Mouse (Mus musculus) thymus, postnatal 10 days (tissue): ENCODE data around the gene Gpc4.

Source experiments
- DNase-seq, 2 experiments: peaks; one replicate each; pipeline ENCODE4 v3.0.0; 2021; ENCODE audit warnings: low spot score in 2 of 2

The Gpc4 gene

DNA sequence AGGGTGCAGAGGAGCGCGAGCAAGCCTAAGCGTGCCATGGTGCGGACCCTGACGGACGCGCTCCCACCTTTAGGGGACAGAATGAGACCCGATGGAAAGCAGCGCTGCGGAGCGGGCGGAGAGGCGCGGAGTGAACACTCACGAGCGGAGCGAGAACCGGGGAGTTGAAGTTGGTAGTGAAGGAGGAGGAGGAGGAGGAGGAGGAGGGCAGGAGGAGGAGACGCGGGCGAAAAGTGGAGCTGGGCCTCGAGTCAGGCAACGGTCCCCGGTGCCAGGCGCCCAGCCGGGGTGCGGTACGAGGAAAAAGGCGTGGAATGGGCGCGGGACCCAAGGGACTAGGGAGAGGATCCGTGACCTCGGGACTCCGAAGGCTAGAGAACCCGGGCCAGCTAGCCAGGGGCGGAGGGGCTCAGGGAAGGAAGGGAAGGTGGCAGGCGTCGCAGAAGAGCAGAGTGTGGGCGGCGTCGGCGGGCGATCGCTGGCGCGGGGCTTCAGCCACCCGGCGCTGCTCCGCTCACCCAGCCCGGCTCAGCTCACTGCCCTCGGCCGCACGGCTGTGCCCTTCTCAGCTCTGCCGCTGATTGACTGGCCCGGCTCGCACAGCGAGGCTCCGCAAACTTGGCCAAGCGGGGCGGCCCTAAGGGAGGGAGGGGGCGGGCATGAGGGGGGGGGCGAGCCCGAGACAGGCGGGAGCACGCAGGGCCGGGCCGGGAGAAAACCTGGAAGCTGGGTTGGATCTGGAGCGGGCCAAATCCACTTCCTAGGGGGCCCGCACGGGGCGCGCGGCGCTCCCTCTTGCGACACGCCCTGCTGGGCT lies at the start of gene Gpc4:
Gene Gpc4, minus strand, starts transcription at position 515 of the 817 bp plus-strand sequence.
- no peak for DNase-seq

DNA sequence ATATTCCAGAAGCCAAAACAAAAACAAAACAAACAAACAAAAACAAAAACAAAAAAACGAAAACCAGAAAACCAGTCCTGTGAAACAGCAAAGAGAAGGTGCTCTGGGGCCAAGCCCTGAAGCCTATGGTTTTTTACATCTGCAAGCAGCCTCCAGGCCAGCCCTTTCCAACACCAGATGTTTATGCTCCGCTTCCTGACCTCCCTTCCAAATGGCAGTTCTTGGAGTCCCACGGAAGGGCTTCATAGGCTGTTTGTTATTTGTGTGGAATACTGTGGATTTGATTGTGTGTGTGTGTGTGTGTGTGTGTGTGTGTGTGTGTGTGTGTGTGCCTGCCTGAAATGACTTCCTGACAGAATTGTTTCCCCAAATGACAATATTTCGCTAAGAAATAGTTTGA lies 47.8 kb upstream of the Gpc4 start:
- no peak for DNase-seq

DNA sequence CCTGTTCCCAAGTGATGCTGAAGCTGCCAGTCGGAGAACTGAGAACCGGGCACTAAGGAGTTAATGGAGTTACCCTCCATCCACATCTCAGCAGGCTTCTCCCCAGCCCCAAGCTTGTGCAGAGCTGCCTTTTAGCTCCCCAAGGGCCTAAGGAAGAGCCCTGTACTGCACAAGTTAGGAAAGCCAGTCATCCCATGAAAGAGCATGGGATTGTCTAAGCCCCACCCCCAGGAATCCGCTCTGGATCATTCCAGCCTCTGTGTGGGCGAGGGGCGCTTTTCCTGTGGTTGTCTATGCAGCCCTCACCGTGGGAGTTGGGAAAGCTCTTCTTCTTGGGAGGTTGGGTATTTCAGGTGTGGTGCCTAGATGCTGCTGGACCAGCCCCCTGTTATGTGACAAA lies 34.8 kb upstream of the Gpc4 start:
- DNase-seq, result no peak

DNA sequence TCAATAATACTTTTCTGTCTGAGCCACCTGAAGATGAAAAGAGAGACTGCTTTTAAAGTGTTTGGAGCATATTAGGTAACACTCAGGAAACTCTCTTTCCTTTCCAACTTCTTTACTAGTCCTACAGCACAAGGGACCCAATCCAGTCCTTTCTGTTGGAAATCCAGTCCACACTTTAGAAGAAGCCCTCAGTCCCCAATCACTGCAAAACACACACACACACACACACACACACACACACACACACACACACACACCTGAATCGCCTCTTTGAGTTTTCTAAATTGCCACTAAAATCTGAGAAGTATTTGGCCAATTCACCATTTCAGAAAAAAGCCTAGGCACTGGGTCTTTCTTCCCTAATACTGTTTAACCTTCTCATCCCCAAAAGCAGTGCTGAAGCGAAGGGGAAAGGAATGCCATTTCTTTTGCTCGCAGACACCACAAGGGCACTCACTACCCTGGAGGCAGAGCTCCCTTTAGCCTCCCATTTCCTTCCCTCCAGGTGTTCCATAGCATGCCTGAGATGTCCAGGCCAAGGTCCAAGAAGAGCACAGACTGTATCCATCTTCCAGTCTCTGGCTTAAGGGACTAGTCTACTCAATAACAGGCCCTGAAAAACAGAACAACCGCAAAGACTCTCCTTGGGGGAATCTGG lies 28.4 kb upstream of the Gpc4 start:
- DNase-seq, result no peak

DNA sequence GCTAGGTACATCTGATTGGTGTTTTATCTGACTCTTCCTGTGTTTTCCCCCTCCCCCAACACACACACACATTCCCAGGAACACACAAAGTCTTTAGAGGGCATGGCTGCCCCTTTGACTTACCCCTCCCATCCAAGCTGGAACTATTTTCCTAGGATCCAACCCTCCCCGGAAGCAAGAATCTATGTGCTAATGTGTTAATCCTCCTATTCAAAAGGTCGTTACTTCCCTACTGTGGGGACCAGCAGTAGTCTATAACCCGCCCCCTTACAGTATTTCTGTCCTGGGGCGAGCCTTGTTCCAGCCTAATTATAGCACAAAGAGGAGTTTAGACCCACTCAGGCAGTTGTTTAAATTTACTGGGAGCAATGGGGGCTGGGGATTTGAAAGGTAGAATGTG lies 24.0 kb upstream of the Gpc4 start:
- no peak for DNase-seq

DNA sequence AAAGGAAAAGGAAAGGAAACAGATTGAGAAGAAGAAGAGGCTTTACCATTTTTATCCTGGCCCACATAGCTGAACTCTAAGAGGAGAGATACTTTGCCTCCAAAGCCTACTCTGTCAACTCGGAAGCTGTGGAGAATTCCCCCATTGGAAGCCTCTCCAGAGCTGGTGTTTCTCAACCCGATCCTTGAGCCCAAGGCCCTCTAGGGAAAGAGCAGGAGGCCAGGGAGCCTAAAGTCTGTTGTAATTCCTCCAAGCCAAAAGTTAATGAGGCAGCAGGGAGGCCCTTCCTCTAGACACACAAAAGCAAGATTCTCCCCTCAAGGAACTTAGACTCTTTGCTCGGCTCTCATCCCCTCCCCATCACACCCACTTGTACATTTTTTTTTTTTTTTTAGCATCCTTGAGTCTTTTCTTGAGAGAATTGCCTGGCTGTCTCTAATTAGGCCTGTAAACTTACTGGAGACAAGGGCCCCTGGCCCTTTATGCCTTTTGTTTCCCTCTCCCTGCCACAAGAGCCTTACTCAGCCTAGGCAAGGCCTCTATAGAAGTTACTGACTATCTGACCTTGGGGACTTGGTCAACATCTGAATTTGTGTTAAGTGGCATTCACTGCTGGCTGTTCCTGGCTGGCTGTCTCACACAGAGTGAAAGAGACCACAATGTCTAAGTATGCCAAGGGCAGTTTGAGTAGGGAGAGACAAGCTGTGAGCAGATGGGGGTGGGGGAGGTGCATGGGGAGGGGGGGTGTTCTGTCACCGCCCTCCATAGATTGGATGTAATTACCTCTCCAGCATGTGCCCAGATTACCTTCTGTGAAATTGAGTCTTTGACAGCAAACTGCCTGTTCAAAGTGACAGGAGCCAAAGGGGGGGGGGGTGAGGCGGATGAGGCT lies 18.7 kb upstream of the Gpc4 start:
- DNase-seq, result no peak

DNA sequence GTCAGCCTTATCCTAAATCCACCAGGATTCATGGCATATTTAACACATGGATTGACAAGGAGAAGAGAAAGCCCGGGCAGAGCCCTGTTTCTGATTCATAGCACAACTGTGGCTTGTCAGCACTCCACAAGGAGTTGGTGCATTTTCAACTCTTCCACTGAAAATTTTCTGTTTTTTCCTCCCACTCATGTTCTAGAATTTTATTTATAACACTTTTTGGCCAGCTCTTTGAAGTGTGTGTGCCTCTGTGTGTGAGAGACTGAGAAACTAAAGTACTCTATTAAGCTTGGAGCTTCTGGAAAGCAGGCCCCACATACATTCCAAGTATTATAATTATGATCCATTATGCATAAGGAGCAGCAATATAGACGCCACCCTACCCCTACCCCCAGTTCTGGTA lies 16.3 kb upstream of the Gpc4 start:
- no peak for DNase-seq

DNA sequence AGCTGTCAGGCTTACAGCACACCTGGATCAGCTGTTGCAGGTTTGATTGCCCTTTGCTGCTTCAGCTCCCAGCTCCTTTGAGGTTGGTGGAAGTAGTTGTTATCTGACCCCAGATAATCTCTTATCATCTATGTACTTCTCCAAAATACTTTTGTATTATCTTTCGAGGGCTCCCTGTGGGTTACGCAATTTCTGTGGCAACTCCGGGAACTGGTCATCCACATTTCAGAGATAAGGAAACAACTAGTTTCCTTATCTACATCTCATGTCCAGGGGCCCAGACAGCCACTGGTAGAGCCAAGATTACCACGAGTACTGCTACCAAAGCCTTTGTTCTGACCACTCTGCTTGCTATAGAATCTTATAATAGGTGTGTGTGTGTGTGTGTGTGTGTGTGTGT lies 12.0 kb upstream of the Gpc4 start:
- DNase-seq, result no peak

DNA sequence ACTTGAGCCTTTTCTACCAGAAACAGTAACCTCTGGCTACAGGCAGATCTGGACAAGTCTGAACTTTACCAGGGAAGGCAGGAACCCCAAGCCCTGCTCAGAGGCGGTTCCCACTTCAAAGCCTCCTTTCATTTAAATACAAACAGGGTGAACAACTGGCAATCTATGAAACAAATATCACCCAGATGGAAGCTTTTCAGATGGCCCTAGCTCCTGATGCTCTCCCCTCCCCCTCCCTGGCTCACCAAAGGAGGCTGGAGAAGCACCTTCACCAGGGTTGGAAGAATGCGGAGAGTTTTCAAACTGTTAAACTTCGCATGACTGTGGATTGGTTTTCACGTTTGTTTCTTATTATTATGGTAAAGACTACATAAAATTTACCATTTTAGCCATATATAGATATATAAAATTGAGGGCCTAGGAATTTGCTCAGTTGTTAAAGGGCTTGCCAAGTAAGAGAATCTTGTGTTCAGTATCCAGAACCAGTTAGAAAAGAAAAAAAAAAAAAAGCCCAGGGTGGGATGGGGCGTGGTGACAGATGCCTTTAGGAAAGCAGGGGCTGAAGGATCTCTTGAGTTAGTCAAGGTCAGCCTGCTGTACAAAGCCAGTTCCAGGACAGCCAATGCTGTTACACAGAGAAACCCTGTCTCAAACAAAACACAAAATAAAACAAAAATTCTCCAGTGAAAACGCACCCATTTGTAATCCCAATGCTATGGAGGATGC lies 2.6 kb upstream of the Gpc4 start:
- DNase-seq, result no peak

DNA sequence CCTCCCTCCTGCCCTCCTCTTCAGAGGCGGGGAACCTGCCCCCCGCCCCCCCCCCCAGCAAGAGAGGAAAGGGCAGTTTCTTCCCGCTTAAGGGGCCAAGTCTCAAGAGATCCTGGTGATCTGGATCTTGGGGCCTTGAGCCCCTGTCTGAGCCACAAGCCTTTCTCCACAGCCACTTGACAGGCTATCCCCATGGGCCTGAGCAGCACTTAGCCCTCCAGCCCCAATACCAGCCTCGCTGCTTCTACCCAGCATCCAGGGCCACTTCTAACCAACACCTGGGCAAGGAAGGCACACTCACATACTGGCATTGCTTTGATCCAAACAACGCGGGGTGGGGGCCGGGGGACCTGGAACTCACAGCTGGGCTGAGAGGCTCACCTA lies 495 bp upstream of the Gpc4 start:
- no peak for DNase-seq

DNA sequence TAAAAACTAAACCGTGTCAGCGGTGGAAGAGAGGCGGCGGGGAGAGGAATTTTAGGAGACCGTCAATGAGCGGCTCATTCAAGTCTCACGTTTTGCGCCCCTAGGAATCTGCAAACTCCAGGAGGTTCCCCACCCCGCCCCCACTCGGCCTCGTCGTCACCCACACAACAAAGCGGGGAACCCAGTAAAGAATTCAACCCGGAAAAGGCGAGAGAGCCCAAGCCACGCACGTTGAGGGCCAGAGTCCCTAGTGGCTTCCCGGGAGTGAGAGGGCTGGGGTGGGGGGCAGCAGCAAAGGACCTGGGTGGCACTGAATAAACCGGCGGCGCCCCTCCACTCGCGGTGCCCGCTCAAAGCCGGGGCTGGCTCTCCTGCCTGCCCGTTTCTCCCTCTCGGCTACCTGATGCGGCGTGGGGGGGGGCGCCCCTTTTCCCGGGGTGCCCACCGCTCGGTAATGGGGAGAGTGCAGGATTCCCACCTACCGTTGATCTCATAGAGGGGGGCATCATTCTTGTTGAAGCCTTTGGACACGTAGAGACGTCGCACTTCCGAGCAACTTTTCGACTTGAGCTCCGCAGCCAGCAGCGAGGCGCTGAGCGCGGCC lies 816 bp downstream of the Gpc4 start:
- no peak for DNase-seq

DNA sequence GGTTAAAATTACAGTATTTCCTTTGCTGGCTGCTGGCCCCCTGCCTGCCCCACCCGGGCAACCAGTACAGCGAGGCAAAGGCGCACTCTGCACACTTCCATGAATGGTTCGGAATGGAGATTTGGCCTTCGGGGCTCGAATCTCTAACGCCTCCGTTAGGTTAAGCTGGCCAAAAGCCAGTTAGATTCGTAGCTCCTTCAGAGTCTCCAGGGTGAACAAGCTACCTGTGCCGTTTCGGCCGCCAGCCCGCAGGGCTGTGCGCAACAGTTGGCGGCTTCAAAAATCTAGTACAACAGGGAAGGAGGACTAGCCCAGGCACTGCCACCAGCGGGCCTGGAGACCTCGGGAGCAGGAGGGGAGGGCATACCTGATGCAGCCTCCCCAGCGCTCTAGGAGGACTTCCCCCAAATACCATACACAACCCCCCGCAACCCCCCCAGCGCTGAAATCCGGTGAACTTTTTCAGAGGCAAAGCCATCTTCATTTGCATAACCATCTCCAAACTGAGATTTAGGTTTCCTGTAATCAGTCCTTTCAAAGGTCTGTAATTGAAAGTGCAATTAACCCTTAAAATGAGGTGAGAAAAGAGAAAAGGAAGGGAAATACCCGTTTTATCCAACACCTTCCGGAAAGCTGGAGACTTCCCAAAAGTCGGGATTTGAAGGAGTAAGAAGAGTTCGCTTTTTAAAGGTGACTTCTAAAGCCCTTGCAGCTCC lies 1.5 kb downstream of the Gpc4 start:
- no peak for DNase-seq

DNA sequence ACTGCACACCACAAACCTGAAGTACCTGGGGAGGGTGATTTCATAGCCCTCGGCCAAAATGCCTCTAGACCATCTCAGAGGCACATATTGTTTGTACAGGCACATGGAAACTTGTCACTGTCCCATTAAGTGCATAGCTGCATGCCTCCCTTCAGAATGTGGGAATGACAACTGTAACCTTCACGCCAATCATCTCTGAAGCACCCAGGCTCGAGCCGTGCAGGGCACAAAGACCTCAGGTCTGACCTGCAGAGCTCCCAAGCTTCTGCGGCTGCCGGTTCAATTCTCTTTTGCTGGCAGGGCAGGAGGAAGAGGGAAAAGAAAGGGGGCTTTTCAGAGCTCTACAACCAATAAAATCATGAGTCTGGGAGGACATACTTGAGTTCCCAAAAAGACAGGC lies 2.3 kb downstream of the Gpc4 start:
- no peak for DNase-seq

DNA sequence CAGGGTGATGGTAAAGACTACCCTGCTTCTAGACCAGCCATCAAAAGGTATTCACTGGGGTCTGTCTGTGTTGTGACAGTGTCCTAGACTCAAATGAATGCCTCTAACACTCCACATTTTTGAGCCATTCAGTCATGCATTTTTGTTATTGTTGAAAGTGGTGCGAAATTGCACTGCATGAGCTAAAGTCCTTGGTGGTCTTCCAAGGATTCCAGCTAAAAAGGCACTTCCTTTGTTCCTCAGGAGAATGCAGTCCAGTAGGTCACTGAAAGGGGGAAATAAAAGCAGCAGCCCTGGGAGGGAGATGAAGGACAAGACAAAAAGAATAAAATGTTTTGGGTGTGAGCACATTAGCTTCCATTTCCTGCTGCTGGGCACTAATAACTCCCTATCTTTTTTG lies 2.8 kb downstream of the Gpc4 start:
- DNase-seq, result no peak

DNA sequence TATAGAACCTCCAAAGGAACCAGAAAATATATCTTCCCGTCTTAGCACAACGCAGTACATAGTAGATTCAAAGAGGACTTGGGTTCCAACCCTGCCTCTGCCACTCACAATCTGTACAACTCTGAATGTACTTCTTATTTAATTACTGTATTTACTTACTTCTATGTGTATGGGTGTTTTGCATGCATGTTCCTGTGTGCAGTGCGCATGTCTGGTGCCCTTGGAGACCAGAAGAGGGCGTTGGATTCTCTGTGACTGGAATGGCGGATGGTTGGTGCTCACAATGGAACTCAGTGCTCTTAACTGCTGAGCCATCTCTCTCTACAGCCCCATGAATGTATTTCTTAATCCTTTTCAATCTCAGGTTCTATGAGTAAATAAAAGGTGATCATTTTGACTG lies 5.4 kb downstream of the Gpc4 start:
- no peak for DNase-seq

DNA sequence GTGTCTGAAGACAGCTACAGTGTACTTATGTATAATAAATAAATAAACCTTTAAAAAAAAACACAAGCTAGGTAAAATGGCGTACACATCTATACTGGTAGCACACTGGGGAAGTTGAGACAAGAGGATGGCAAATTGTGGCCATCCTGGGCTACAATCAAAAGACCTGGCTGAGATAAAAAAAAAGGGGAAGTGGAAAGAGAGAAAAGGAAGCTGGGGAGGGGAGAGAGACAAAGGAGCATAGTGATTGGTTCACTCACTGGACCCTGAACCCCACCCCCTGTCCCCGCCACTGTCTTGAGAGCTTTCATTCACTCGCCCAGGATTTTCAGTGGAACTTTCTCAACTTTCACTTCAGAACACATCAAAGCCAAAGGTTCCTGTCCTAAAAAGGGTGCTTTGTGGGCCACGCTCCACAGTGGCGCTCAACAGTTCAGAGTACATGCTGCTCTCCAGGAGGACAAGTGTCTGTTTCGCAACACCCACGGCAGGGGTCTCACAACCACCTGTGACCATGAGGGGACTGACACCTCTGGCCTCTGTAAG lies 9.6 kb downstream of the Gpc4 start:
- DNase-seq, result no peak

DNA sequence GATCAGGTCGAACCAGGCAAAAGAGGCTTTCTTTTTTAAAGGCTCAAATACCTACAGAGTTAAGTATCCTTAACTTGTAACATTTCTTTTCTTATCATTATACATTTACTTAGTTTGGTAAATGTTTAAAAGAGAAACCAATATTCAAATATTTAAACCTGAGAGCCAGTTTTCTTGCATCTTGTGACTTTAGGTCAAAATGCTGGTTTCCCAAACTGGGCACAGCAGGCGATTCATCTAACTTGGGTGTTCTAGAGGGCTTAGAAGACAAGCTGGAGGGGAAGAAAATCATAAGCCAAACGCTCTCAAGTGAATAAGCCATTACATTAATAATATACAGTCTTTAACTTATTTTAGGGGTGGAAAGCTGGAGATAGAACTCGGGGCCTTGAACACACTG lies 10.2 kb downstream of the Gpc4 start:
- no peak for DNase-seq

DNA sequence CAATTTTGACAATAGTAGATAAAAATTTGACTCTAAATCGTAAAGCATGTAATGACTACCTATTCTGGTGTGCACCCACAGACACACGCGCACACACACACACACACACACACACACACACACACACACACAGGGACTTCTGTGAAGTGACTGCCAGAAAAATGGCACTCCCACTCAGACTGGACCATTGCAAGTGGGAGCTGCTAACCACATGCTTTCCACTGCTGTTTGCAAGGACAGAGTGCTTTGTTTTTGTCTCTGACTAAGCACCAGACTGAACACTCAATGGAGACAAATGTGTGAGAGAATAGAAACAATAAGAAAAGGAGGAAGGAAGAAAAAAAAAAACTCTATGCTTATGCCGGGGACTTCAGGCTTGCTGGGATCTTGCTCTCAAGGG lies 11.6 kb downstream of the Gpc4 start:
- no peak for DNase-seq

DNA sequence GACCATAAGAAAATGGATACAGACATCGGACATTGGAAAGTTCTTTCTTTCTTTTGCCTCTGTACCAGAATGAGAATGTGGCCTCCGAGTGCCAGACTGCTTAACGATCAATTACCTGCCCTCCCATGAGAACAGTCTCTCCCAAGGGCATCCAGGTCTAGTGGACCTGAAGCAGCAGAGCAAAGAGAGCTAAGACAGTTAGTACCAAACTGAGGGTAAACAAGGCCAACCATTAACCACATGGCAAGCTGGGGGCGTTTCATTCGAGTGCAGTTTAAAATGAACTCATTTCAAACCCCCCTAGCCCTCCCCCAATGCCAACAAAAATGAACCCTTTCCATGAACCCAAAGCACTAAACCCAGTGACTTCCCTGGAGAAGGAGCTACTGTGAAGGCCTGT lies 12.1 kb downstream of the Gpc4 start:
- DNase-seq, result no peak

DNA sequence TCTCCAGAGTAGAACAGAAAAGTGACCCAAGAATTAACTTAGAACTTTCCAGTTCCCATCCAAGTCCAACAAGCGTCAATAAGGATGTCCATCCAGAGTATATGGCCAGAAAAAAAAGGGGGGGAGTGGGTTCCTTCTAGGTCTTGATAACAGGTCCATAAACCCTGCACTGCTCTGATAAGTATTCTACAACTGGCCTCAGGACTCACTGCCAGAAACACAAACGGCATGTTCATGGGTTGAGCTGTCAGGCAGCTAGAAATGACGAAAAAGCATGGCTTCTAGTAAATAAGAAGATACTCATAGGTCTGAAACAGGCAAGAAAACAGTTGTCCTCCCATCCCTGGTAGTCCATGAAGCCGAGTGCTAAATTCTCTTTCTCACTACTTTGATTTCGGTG lies 13.5 kb downstream of the Gpc4 start:
- no peak for DNase-seq

DNA sequence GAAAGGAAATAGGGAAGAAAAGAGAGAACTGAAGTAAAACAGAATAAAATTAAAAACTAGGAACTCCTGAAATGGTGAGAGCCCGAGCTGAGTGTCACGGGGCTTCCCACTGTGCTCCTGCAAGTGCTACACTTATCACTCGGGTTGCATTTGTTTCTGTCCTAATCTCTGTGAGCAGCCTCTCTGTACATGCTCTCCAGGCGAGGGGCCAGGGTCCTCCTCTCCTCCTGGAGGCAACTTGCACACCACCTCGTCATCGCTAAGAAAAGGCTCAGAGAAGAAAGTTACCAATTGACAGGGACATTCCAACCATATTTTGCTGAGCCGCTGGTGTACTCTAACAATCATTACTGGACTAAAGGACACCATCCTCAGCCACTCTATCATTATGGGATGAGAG lies 14.0 kb downstream of the Gpc4 start:
- no peak for DNase-seq
